Mouse (Mus musculus): ENCODE data around the gene Hspa12a.

- TF ChIP-seq CTCF (IDR thresholded peaks at IDR 0.05; ENCODE audit: low read depth, low read length) (no peak), POLR2AphosphoS5 (IDR thresholded peaks at IDR 0.05; ENCODE audit: insufficient replicate concordance, low read depth, low read length) (no peak), GATA1 (IDR thresholded peaks at IDR 0.05; ENCODE audit: borderline replicate concordance, low read length) (no peak), TAL1 (conservative IDR thresholded peaks at IDR 0.05; ENCODE audit: low read depth, low read length) (no peak)
Measured at GRCm38 (mm10) chr19:58758871-58759270, 184.6 kb downstream of the Hspa12a start.

Measured in G1E (cell line).